Mouse (Mus musculus) lung, postnatal 0 days (tissue): ENCODE measurements around the gene Oxt. TPM values are rescaled to one million over a fixed set of nuclear protein-coding genes. Genes with fewer than 3 reads are reported as not detected.

Experiments used
- ATAC-seq: fragments of 200-750 bp; cut with Nextera tagmentation; 2 replicates; pipeline ENCODE4 v1.8.0; 2017; ENCODE audit warnings: moderate library complexity
- DNase-seq: peaks from one replicate; pipeline ENCODE4 v3.0.0-alpha.2; 2016; ENCODE audit warnings: low spot score
- H3K27ac ChIP-seq: fragments of 300-500 bp; sonication (generic); 2 replicates; pipeline ENCODE4 v1.5.1; 2014; ENCODE audit warnings: antibody characterized with exemption, mild to moderate bottlenecking, low read length, mixed read lengths
- H3K27me3 ChIP-seq: fragments of 300-500 bp; sonication (generic); replicated peaks from 2 replicates; pipeline ENCODE4 v1.6.1; 2014; ENCODE audit warnings: low read length, mixed read lengths; ENCODE audit not compliant: insufficient read depth
- H3K36me3 ChIP-seq: fragments of 300-500 bp; sonication (generic); 2 replicates; pipeline ENCODE4 v1.6.1; 2014; ENCODE audit warnings: low read length, mixed read lengths; ENCODE audit not compliant: insufficient read depth
- H3K4me1 ChIP-seq: fragments of 300-500 bp; sonication (generic); 2 replicates; pipeline ENCODE4 v1.6.1; 2014; ENCODE audit warnings: antibody characterized with exemption, low read depth, low read length, mixed read lengths; ENCODE audit not compliant: insufficient read depth
- H3K4me2 ChIP-seq: fragments of 300-500 bp; sonication (generic); replicated peaks from 2 replicates; pipeline ENCODE4 v1.6.1; 2014; ENCODE audit warnings: low read depth, mild to moderate bottlenecking, low read length, moderate library complexity, mixed read lengths
- H3K4me3 ChIP-seq: fragments of 300-500 bp; sonication (generic); 2 replicates; pipeline ENCODE4 v1.5.1; 2014; ENCODE audit warnings: low read depth, low read length
- H3K9ac ChIP-seq: fragments of 300-500 bp; sonication (generic); replicated peaks from 2 replicates; pipeline ENCODE4 v1.6.1; 2014; ENCODE audit warnings: low read depth, mild to moderate bottlenecking
- H3K9me3 ChIP-seq: fragments of 300-500 bp; sonication (generic); 2 replicates; pipeline ENCODE4 v1.6.1; 2016; ENCODE audit warnings: low read length, mixed read lengths
- CTCF ChIP-seq: IDR thresholded peaks from 2 replicates; pipeline ENCODE4 v1.5.1; 2016; ENCODE audit warnings: antibody characterized with exemption, mild to moderate bottlenecking
- EP300 ChIP-seq: IDR thresholded peaks from 2 replicates; pipeline ENCODE4 v1.6.1; 2016; ENCODE audit warnings: antibody characterized with exemption, mild to moderate bottlenecking, control low read depth
- WGBS: fragments of 180-500 bp; shearing (Covaris S2); extraction: QIAGEN DNeasy Blood & Tissue Kit; methylation state at CpG from one replicate; pipeline ENCODE4 v1.1.7; 2014; 5-methylcytosine and 5-hydroxymethylcytosine counted together
- polyA plus RNA-seq: library from polyadenylated mRNA; unstranded; fragments of >200 nt; fragmentation: Nextera tagmentation; extraction: Ambion mirVana; gene quantifications from 2 replicates; pipeline ENCODE4 v1.2.1, GENCODE M21; 2015

Oxt gene
- polyA plus RNA-seq, 1 experiment from 2014 or later: not detected

- peaks cover 41% of the 10 kb centered on the region for H3K27me3 ChIP-seq
- 40% methylated on average over 10 of the region's 10 CpGs for WGBS
- no peaks in the 10 kb centered on the region for H3K36me3 ChIP-seq
- H3K4me2 ChIP-seq: no peak within 1 kb of the TSS
- H3K4me3 ChIP-seq: no peak within 1 kb of the TSS
- no peak for DNase-seq
- TF ChIP-seq CTCF (no peak), EP300 (no peak)
- no peak for ATAC-seq
- no peaks in the 10 kb centered on the region for H3K9me3 ChIP-seq
- H3K4me1 ChIP-seq: peaks cover 9% of the 10 kb centered on the region; the same call in 1 of the 2 replicates
- H3K9ac ChIP-seq: no peak within 1 kb of the TSS
- H3K27ac ChIP-seq: no peak within 1 kb of the TSS
Observed at GRCm38 (mm10) chr2:130582552-130582951, 6.6 kb downstream of the Oxt start, which contains the start of gene Avp. Gene Avp, minus strand, starts transcription at chr2:130582554.

GRCm38 (mm10) chr2:130583902-130584560, 8.1 kb downstream of the Oxt start:
- peaks cover 31% of the 10 kb centered on the region for H3K27me3 ChIP-seq
- H3K4me2 ChIP-seq: no peak overlapping the region
- TF ChIP-seq EP300 (no peak), CTCF (no peak)
- no peak overlapping the region for H3K9ac ChIP-seq
- 40% methylated on average over 10 of the region's 10 CpGs for WGBS
- H3K36me3 ChIP-seq: no peaks in the 10 kb centered on the region
- H3K27ac ChIP-seq: no peak overlapping the region
- H3K9me3 ChIP-seq: no peaks in the 10 kb centered on the region
- ATAC-seq (peak; percentile 82), DNase-seq (peak; percentile 66)
- no peak overlapping the region for H3K4me3 ChIP-seq
- H3K4me1 ChIP-seq: 0 out of 2 replicates have a peak, but pooled peaks cover 7% of the 10 kb centered on the region

- 0 out of 2 replicates have a peak, but pooled peaks cover 7% of the 10 kb centered on the region for H3K4me1 ChIP-seq
- no peak for TF ChIP-seq CTCF
- TF ChIP-seq EP300: no peak
- H3K9me3 ChIP-seq: no peaks in the 10 kb centered on the region
- DNase-seq: no peak
- no peak overlapping the region for H3K4me3 ChIP-seq
- WGBS: 77% methylated on average over 6 of the region's 6 CpGs
- no peak overlapping the region for H3K4me2 ChIP-seq
- no peak overlapping the region for H3K27ac ChIP-seq
- no peak for ATAC-seq
- peaks cover 11% of the 10 kb centered on the region for H3K27me3 ChIP-seq
- H3K36me3 ChIP-seq: no peaks in the 10 kb centered on the region; the same call in 1 of the 2 replicates
- no peak overlapping the region for H3K9ac ChIP-seq
Observed at GRCm38 (mm10) chr2:130586016-130586415, 10.0 kb downstream of the Oxt start.

- H3K36me3 ChIP-seq: no peaks in the 10 kb centered on the region; the same call in 1 of the 2 replicates
- no peak for TF ChIP-seq CTCF
- TF ChIP-seq EP300: no peak
- no peaks in the 10 kb centered on the region for H3K27me3 ChIP-seq
- WGBS: 55% methylated on average over 2 of the region's 2 CpGs
- ATAC-seq (no peak), DNase-seq (no peak)
- H3K9me3 ChIP-seq: no peaks in the 10 kb centered on the region
- H3K27ac ChIP-seq: no peak overlapping the region
- H3K9ac ChIP-seq: no peak overlapping the region
- 0 out of 2 replicates have a peak, but pooled peaks cover 7% of the 10 kb centered on the region for H3K4me1 ChIP-seq
- no peak overlapping the region for H3K4me2 ChIP-seq
- no peak overlapping the region for H3K4me3 ChIP-seq
Observed at GRCm38 (mm10) chr2:130588373-130588772, 12.4 kb downstream of the Oxt start.

GRCm38 (mm10) chr2:130589157-130589556, 13.2 kb downstream of the Oxt start:
- Histone ChIP-seq H3K27me3 (no peaks in the 10 kb centered on the region), H3K4me3 (no peak overlapping the region), H3K4me1 (0 out of 2 replicates have a peak, but pooled peaks cover under 1% of the 10 kb centered on the region), H3K27ac (no peak overlapping the region), H3K9ac (no peak overlapping the region), H3K4me2 (no peak overlapping the region), H3K9me3 (no peaks in the 10 kb centered on the region), H3K36me3 (no peaks in the 10 kb centered on the region; the same call in 1 of the 2 replicates)
- DNase-seq (no peak), ATAC-seq (no peak)
- no peak for TF ChIP-seq CTCF
- no peak for TF ChIP-seq EP300
- WGBS: 72% methylated on average over 4 of the region's 4 CpGs

DNA sequence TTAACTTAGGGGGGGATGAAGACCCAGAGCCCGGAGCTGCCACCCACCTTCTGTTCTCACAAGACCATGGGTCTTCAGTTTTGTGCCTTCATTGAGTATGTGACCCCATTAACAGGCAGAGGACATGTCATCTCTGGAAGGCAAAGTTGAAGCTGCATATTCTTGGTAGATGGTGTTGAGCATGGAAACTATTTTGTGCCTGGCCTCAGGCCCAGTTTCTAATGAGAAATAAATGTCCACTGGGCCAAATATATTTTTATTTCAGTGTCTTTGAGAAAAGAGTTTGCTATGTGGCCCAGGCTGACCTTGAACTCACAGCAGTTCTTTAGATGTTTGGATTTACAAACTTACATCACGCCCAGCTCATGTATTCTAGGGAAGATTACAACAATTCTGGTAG, 13.8 kb downstream of the Oxt start:
- H3K4me2 ChIP-seq: no peak overlapping the region
- H3K9me3 ChIP-seq: no peaks in the 10 kb centered on the region
- no peaks in the 10 kb centered on the region; the same call in 1 of the 2 replicates for H3K36me3 ChIP-seq
- H3K9ac ChIP-seq: no peak overlapping the region
- no peak overlapping the region for H3K27ac ChIP-seq
- no peaks in the 10 kb centered on the region for H3K4me1 ChIP-seq
- no peak for TF ChIP-seq CTCF
- no peak for TF ChIP-seq EP300
- H3K27me3 ChIP-seq: no peaks in the 10 kb centered on the region
- WGBS: 80% methylated on average over 2 of the region's 2 CpGs
- ATAC-seq (0 out of 2 replicates have a peak, but pooled peaks have one; percentile 14), DNase-seq (peak; percentile 42)
- no peak overlapping the region for H3K4me3 ChIP-seq
